Mouse (Mus musculus): ENCODE data around the gene Cox7a2l. TPM values are rescaled to one million over a fixed set of nuclear protein-coding genes. Genes with fewer than 3 reads are reported as not detected.

The Cox7a2l gene
- total RNA-seq, 2 experiments from 2014 or later = 151 to 172 TPM

DNA sequence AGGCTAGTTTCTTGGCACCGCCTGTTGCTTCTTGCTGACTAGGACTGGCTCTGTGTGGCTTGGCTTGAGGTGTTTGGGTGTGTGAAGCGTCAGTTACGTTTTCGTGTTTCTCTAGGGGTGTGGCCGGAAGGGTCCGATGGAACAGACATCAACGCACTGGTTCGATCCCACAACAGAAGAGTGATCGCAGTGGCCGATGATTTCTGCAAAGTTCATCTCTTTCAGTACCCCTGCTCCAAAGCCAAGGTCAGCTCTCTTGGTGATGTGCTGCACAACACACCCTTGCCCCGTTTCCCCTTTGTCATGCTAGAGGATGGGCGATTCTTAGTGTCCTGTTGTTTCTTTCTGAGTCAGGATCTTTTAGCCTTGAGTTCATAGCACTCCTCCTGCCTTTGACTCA is 40.0 kb downstream of the Cox7a2l start:
- no peak for TF ChIP-seq CTCF (IDR thresholded peaks at IDR 0.05)
- no peak for DNase-seq
- no peak overlapping the region for H3K4me3 ChIP-seq
- H3K27ac ChIP-seq = no peak overlapping the region
- intact Hi-C loops (cut with DNase I) = no loop called here

DNA sequence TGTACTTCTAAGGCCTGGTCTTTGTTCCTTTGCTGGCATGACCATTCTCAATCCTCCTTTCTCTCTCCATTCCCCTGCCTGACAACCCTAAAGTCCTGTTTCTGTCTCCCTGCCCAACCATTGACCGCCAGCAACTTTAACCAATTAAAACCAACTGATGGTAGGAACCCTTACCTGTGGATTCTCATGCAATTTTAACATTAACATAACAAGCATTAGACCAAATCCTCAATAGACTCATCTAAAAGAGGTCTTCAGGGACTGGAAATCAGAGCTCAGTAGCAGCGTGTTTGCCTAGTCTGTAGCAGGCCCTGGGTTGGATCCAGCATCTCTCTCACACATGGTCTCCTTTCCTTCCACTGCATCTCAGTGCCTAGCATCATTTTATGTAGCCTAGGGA is 47.5 kb downstream of the Cox7a2l start:
- Histone ChIP-seq H3K4me3 (no peak overlapping the region), H3K27ac (no peak overlapping the region)
- intact Hi-C loops (cut with DNase I) = no loop called here
- TF ChIP-seq CTCF (IDR thresholded peaks at IDR 0.05) = no peak
- DNase-seq = no peak

DNA sequence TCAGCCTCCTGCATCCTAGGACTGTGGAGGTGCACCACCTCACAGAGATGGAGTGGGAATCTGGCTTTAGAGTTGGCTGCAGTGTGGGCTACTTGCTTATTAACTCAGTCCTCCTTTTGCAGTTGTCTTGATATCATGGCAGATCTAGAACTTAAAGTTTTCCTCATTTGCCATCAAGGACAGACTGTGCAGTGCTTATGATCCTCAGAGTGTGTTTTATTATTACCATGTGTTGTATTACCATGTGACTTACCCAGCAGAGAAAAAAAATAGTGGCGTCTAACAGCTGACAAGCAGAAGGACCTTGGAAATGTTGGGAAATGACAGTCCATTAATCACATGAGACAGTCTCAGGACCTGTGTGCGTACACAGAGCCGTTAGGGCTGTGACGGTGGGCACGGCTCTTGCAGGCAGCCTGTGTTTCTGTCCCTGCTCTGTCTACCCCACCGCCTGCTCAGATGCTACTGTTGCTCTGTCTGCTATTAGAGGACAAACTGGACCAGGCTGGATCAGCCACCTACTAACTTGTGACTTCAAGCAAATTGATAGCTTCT is 50.4 kb downstream of the Cox7a2l start:
- H3K4me3 ChIP-seq = no peak overlapping the region
- no peak for TF ChIP-seq CTCF (IDR thresholded peaks at IDR 0.05)
- no peak for DNase-seq
- intact Hi-C loops (cut with DNase I) = no loop called here
- H3K27ac ChIP-seq = no peak overlapping the region

DNA sequence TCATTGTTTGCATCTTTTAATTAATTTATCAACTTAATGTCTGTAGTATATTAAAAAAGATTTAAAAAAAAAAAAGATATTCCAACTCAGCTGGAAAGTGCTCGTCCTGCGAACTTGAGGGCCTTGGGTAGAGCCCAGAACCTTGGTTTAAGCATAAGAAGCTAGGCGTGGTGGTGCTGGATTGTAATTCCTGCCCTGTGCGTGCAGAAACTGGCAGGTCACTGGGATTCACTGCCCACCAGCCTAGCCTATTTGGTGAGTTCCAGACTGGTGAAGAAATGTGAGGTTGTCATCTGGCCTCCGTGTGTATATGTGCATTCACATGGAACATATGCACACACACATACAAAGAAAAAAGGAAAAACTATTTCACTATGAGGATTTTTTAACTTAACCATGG is 51.2 kb downstream of the Cox7a2l start:
- Histone ChIP-seq H3K4me3 (no peak overlapping the region), H3K27ac (no peak overlapping the region)
- DNase-seq = no peak
- TF ChIP-seq CTCF (IDR thresholded peaks at IDR 0.05) = no peak
- intact Hi-C loops (cut with DNase I) = no loop called here

DNA sequence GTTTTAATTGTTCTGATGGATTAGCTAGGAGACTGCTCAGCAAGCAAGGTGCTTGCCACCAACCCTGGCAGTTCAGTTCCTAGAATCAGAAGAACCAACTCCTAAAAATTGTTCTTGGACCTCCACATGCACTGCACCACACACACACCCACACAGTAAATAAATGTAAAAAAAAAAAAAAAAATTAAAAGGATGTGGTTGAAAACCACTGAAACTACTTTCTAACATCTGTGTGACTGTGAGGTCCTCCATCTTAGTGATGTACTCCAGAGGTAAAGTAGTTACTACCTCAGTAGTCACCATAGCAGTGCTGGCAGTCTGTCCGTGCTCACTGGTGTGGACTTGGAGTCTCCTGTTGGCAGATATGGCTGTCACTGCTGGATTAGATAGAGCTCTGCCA is 59.9 kb downstream of the Cox7a2l start:
- Histone ChIP-seq H3K4me3 (no peak overlapping the region), H3K27ac (no peak overlapping the region)
- intact Hi-C loops (cut with DNase I) = no loop called here
- no peak for DNase-seq
- no peak for TF ChIP-seq CTCF (IDR thresholded peaks at IDR 0.05)

DNA sequence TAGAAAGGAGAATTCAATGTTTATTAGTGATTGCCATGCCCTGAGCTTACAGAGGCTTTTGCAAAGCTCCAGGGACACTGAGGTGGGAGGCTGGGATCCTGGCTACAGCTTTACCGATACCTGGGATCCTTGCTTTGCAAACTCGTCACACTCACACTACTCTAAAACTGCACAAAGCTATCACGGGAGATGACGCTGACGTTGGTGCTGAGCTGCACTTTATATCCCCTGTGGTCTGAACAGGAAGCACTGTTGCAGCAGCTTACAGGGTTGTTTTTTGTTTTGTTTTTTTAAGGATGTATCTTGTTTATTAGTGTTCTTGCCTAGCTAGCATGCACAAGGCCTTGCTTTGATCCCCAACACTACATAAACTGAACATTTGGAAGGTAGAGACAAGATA is 63.5 kb downstream of the Cox7a2l start:
- no peak overlapping the region for H3K27ac ChIP-seq
- intact Hi-C loops (cut with DNase I) = no loop called here
- no peak for DNase-seq
- no peak for TF ChIP-seq CTCF (IDR thresholded peaks at IDR 0.05)
- H3K4me3 ChIP-seq = no peak overlapping the region

DNA sequence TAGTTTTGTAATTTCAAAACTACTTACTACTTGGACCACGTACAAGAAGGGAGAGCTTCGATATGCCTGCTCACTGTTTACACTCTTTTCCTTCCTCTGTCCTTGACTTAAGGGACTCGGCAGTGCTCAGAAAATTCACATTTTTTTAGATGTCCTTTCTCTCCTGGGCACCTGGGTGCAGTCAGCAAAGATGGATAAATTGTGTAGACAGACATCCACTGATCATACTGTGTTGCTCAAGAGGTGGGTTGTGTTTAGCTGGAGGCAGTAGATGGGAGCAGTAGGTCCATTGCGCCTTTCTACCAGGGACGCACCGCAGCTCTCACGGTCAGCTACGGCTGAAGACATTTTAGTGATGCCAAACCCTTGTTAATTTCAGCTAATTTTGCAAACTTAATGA is 64.7 kb downstream of the Cox7a2l start:
- no peak for TF ChIP-seq CTCF (IDR thresholded peaks at IDR 0.05)
- intact Hi-C loops (cut with DNase I) = no loop called here
- no peak overlapping the region for H3K4me3 ChIP-seq
- DNase-seq = no peak
- no peak overlapping the region for H3K27ac ChIP-seq

Other genes starting within 250 kb of the Cox7a2l start
- gene Eml4, start 166.4 kb downstream of the Cox7a2l start, total RNA-seq (2021) = 1 to 10 TPM; 1.8 to 2.6 TPM
- not detected for gene Kcng3, start 114.6 kb upstream of the Cox7a2l start, total RNA-seq (2021)
- 10 to 100 TPM in 1 of 2 experiments, 1 to 10 TPM in 1; 7.7 to 10.2 TPM for gene Mta3, start 188.8 kb upstream of the Cox7a2l start, total RNA-seq (2021)

Data from gastrocnemius, adult 2 months (tissue).